Mouse (Mus musculus) liver, adult 2 months (tissue): ENCODE data around the gene Tbx15.

ENCODE experiments used
- CTCF ChIP-seq: fragments of 200-500 bp; IDR thresholded peaks from 2 replicates; pipeline ENCODE4 v1.5.1; 2011; ENCODE audit warnings: low read depth, low read length, control low read depth
- POLR2A ChIP-seq: fragments of 200-500 bp; IDR thresholded peaks from 2 replicates; pipeline ENCODE4 v1.6.1; 2011; ENCODE audit warnings: low read length, control low read depth; ENCODE audit not compliant: insufficient read depth; ENCODE audit errors: extremely low read depth

GRCm38 (mm10) chr3:99279718-99280117 is 39.5 kb downstream of the Tbx15 start:
- TF ChIP-seq CTCF, result no peak
- no peak for TF ChIP-seq POLR2A
